Mouse (Mus musculus) intestine, embryonic 14.5 days (tissue): Measurements from ENCODE around the gene Eapp. TPM values are rescaled to one million over a fixed set of nuclear protein-coding genes. Genes with fewer than 3 reads are reported as not detected.
A peak's percentile ranks its signal among the peaks of the same experiment; 100 is the strongest.
"Not testable (repeated sequence)": the region's sequence is repeated elsewhere in the genome, so short reads cannot be mapped to it uniquely, and the experiment has no call there.

ENCODE experiments used
- ATAC-seq: fragments of 200-750 bp; cut with Nextera tagmentation; replicated peaks from 2 replicates; pipeline ENCODE4 v1.8.0; 2017; ENCODE audit warnings: low read depth, moderate number of reproducible peaks, moderate TSS enrichment, moderate library complexity; ENCODE audit not compliant: low FRiP score, low TSS enrichment
- DNase-seq: peaks from one replicate; pipeline ENCODE4 v3.0.0-alpha.2; 2018; ENCODE audit warnings: low spot score
- H3K27ac ChIP-seq: fragments of 300-500 bp; sonication (generic); 2 replicates; pipeline ENCODE4 v1.5.1; 2014; ENCODE audit warnings: low read depth, mild to moderate bottlenecking, control low read depth
- H3K27me3 ChIP-seq: fragments of 300-500 bp; sonication (generic); replicated peaks from 2 replicates; pipeline ENCODE4 v1.6.1; 2014; ENCODE audit warnings: low read length, control low read depth; ENCODE audit not compliant: control insufficient read depth, insufficient read depth
- H3K36me3 ChIP-seq: fragments of 300-500 bp; sonication (generic); 2 replicates; pipeline ENCODE4 v1.6.1; 2014; ENCODE audit warnings: low read length, control low read depth; ENCODE audit not compliant: control insufficient read depth, insufficient read depth
- H3K4me1 ChIP-seq: fragments of 300-500 bp; sonication (generic); replicated peaks from 2 replicates; pipeline ENCODE4 v1.6.1; 2014; ENCODE audit warnings: low read length, control low read depth, mixed read lengths; ENCODE audit not compliant: control insufficient read depth, insufficient read depth
- H3K4me2 ChIP-seq: fragments of 300-500 bp; sonication (generic); 2 replicates; pipeline ENCODE4 v1.6.1; 2014; ENCODE audit warnings: low read length
- H3K4me3 ChIP-seq: fragments of 300-500 bp; sonication (generic); 2 replicates; pipeline ENCODE4 v1.5.1; 2014; ENCODE audit warnings: low read depth, low read length, control low read depth, mixed read lengths
- H3K9ac ChIP-seq: fragments of 300-500 bp; sonication (generic); 2 replicates; pipeline ENCODE4 v1.6.1; 2014; ENCODE audit warnings: mild to moderate bottlenecking, low read length
- H3K9me3 ChIP-seq: fragments of 300-500 bp; sonication (generic); 2 replicates; pipeline ENCODE4 v1.6.1; 2016; ENCODE audit warnings: low read length, control low read depth; ENCODE audit not compliant: control insufficient read depth
- WGBS: fragments of 180-500 bp; shearing (Covaris S2); extraction: QIAGEN DNeasy Blood & Tissue Kit; methylation state at CpG from one replicate; pipeline ENCODE4 v1.1.7; 2014; 5-methylcytosine and 5-hydroxymethylcytosine counted together
- polyA plus RNA-seq: library from polyadenylated mRNA; unstranded; fragments of >200 nt; fragmentation: Nextera tagmentation; extraction: Ambion mirVana; gene quantifications from 2 replicates; pipeline ENCODE4 v1.2.1, GENCODE M21; 2014

The Eapp gene
- polyA plus RNA-seq, 1 experiment from 2014 or later, result 59.2 TPM

DNA sequence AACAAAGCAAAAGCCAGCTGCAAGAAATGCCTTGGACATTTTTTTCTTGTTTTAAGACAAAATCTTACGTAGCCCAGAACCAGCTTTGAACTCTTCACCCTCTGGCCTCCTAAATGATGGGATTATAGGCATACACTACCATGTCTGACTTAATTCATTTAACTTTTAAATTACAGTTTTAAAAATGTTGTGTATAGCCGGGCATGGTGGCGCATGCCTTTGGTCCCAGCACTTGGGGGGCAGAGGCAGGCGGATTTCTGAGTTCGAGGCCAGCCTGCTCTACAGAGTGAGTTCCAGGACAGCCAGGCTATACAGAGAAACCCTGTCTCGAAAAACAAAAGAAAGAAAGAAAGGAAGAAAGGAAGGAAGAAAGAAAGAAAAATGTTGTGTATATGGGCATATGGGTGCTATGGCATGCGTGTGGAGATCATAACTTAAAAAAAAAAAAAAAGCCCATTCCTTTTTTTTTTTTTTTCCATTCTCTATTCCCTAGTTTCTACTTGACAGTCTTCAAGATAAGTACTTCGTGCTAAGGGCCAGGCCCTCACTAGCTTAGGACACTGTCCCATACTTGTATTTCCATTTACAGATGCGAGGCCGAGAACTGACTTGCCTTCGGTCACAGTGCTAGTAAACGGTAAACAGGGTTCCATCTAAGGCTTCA lies 718 bp downstream of the Eapp start:
- Histone ChIP-seq H3K36me3 (peaks cover 22% of the 10 kb centered on the region), H3K4me3 (peak overlapping the region; percentile 61), H3K4me1 (peaks cover 4% of the 10 kb centered on the region; the same call in 1 of the 2 replicates), H3K4me2 (peak overlapping the region; percentile 70), H3K27ac (peak overlapping the region; percentile 96), H3K9ac (peak overlapping the region; percentile 59), H3K27me3 (no peaks in the 10 kb centered on the region), H3K9me3 (no peaks in the 10 kb centered on the region)
- DNase-seq (no peak), ATAC-seq (no peak)
- WGBS, result 38% methylated on average over 12 of the region's 12 CpGs

DNA sequence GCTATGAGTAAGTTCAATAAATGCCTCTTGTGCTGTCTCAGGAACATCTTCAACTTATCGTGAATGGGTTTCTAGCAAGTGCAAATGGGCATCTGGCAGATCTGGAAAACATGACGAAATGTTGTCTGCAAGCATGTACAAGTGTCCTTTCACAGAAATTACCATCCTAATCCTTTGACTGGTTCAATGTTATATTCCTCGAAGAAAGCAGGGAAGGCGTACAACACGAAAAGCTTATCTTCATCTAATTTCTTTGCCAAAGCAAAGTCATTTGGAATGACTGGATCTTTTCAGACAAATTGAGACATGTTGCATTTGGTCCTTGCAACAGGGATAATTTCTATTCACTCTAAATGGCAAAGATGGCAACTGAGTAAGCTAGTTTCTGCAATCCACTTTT lies 6.6 kb downstream of the Eapp start:
- 94% methylated on average over 5 of the region's 5 CpGs for WGBS
- Histone ChIP-seq H3K4me3 (no peak overlapping the region), H3K9me3 (no peaks in the 10 kb centered on the region), H3K27ac (no peak overlapping the region), H3K4me2 (no peak overlapping the region), H3K36me3 (peaks cover 73% of the 10 kb centered on the region), H3K9ac (no peak overlapping the region), H3K4me1 (no peaks in the 10 kb centered on the region), H3K27me3 (no peaks in the 10 kb centered on the region)
- DNase-seq, result no peak
- ATAC-seq, result no peak

DNA sequence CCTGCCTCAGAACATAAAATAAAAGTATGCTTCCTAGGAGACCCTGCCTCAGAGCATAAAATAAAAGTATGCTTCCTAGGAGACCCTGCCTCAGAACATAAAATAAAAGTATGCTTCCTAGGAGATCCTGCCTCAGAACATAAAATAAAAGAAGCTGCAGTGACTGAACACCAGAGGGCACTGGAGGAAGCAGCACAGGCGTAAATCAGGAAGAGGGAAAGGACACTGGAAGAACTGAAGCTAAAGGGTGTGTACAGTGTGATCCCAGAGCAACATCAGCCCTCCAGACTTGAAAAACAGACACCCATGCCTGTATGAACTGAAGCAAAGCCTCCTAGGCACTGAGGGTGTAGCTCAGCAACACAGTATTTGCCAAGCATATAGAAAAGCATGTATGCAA lies 12.5 kb downstream of the Eapp start:
- Histone ChIP-seq H3K36me3 (peaks cover 39% of the 10 kb centered on the region), H3K4me3 (no peak overlapping the region), H3K27me3 (no peaks in the 10 kb centered on the region), H3K9ac (no peak overlapping the region), H3K27ac (no peak overlapping the region), H3K9me3 (no peaks in the 10 kb centered on the region), H3K4me1 (no peaks in the 10 kb centered on the region), H3K4me2 (no peak overlapping the region)
- 10% methylated on average over 1 of the region's 1 CpGs for WGBS
- DNase-seq (no peak), ATAC-seq (no peak)

DNA sequence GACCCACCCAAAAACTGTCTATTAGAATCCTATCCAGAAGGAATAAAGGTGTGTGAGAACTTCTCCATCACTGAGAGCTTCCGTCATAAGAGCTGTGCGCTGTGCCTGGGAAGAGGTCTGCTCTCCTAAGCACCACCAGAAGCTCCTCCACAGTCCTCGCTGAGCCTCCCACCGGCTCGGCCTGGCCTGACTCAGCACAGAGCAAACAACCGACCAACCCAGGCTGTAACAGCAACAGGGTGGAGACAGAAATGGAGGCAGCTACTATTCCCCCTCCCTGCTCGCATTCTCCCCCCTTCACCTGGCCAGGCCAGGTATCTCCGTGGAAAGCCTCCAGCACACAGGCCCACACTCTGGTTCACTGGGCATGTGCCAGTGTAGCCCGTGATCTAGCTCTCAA lies 19.0 kb downstream of the Eapp start:
- Histone ChIP-seq H3K9ac (no peak overlapping the region), H3K27me3 (no peaks in the 10 kb centered on the region), H3K4me1 (no peaks in the 10 kb centered on the region), H3K4me3 (no peak overlapping the region), H3K36me3 (peaks cover 45% of the 10 kb centered on the region), H3K27ac (no peak overlapping the region), H3K4me2 (no peak overlapping the region), H3K9me3 (no peaks in the 10 kb centered on the region)
- ATAC-seq (no peak), DNase-seq (no peak)
- 92% methylated on average over 9 of the region's 9 CpGs for WGBS

DNA sequence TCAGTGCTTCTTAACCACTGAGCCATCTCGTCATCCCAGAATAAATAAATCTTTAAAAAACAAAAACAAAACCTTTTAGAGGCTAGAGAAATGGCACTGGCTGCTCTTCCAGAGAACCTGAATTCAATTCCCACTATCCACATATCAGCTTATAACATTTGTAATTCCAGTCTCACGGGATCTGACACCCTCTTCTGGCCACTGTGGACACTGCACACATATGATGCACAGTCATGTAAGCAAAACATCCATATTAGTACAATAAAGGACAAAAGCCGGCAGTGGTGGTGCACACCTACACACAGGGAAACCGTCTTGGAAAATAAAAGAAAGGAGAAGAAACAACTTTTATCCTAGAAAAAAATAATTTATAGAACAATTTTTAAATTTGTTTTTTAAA lies 20.3 kb downstream of the Eapp start:
- Histone ChIP-seq H3K4me2 (no peak overlapping the region), H3K9ac (no peak overlapping the region), H3K27me3 (no peaks in the 10 kb centered on the region), H3K36me3 (peaks cover 58% of the 10 kb centered on the region), H3K27ac (no peak overlapping the region), H3K9me3 (no peaks in the 10 kb centered on the region), H3K4me1 (no peaks in the 10 kb centered on the region), H3K4me3 (no peak overlapping the region)
- DNase-seq (no peak), ATAC-seq (no peak)
- WGBS, result 91% methylated on average over 4 of the region's 4 CpGs

DNA sequence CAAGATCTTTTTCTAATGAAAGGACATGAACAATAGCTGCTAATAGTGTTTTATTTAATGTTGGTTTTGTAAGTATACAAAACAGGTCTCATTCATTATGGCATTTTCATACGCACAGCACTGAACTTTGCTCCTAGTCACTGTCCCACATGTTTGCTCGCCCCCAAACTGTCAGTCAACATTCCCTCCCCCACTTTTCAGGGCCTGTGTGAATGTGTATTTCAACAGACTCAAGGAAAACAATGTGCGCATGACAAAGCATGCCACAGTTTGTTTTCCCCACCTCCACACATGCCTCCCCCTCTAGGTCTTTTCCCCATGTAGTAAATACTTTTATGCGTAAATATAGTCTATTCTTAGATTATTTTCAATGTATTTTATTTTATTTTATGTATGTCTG lies 24.4 kb downstream of the Eapp start:
- Histone ChIP-seq H3K9me3 (no peaks in the 10 kb centered on the region), H3K4me2 (no peak overlapping the region), H3K9ac (no peak overlapping the region), H3K36me3 (peaks cover 38% of the 10 kb centered on the region), H3K4me1 (no peaks in the 10 kb centered on the region), H3K27ac (no peak overlapping the region), H3K4me3 (no peak overlapping the region), H3K27me3 (no peaks in the 10 kb centered on the region)
- 91% methylated on average over 4 of the region's 4 CpGs for WGBS
- no peak for ATAC-seq
- DNase-seq, result no peak

DNA sequence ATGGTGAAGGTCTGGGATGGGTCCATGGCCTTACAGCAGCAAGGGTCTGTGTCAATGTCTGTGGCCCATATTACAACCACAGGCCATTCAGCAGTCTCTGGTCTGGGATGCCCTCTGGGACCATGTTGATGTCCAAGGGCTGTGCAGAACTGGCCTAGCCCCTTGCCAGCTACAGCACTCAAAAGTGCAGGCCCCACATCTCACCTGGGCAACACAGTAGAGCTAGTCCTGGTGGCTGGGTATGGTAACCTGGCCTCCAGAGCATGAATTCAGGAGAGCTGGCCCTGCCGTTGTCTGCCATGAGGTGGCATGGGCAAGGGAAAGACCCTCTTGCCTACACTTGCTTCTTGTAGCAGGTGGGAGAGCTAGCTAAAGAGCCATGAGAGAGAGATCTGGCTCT lies 27.6 kb downstream of the Eapp start:
- no peak for DNase-seq
- H3K27ac ChIP-seq, result no peak overlapping the region
- H3K36me3 ChIP-seq, result peaks cover 25% of the 10 kb centered on the region
- H3K4me2 ChIP-seq, result no peak overlapping the region
- no peaks in the 10 kb centered on the region for H3K4me1 ChIP-seq
- 93% methylated on average over 1 of the region's 1 CpGs for WGBS
- H3K27me3 ChIP-seq, result no peaks in the 10 kb centered on the region
- no peak for ATAC-seq
- H3K9ac ChIP-seq, result no peak overlapping the region
- no peaks in the 10 kb centered on the region for H3K9me3 ChIP-seq
- no peak overlapping the region for H3K4me3 ChIP-seq

DNA sequence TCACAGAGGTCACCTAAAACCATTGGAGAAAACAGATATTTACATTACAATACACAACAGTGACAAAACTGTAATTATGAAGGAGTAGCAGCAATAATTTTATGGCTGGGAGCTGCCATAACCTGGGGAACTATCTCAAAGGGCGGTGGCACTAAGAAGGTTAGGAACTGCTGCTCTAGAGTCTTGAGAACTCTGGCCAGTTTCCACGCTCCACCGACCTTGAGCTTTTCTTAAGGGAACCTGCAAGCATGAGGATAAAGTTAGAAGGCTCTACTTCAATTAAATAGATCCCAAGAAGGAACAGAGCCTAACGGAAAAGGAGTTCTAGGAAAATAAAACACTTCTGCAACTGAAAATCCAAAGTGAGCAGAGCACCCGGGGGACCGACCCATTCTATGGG lies 30.2 kb downstream of the Eapp start:
- Histone ChIP-seq H3K27me3 (no peaks in the 10 kb centered on the region), H3K9me3 (no peaks in the 10 kb centered on the region), H3K4me3 (no peak overlapping the region), H3K4me2 (no peak overlapping the region), H3K4me1 (no peaks in the 10 kb centered on the region), H3K9ac (no peak overlapping the region), H3K36me3 (peaks cover under 1% of the 10 kb centered on the region; the same call in 1 of the 2 replicates), H3K27ac (no peak overlapping the region)
- ATAC-seq (no peak), DNase-seq (no peak)
- 76% methylated on average over 6 of the region's 6 CpGs for WGBS

DNA sequence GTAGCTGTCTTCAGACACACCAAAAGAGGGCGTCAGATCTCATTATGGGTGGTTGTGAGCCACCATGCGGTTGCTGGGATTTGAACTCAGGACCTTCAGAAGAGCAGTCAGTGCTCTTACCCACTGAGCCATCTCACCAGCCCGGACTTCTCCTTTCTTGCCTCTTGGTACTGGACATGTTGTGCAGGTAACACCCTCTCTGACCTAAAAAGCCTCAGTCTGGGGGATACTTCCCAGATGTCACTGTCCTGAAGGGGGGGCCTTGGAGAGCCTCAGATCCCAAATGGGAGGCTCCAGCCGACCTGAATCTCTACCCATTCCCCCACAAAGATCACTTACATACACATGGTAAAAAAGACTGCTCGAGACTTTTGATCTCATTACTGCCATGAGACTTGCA lies 34.2 kb downstream of the Eapp start:
- H3K4me2 ChIP-seq, result not testable (repeated sequence)

More for the DNA sequence above, 34.2 kb downstream of the Eapp start:
- H3K27me3 ChIP-seq, DNase-seq, H3K27ac ChIP-seq, H3K4me1 ChIP-seq, H3K9ac ChIP-seq, H3K4me3 ChIP-seq, ATAC-seq, H3K36me3 ChIP-seq, H3K9me3 ChIP-seq: not testable (repeated sequence)
- WGBS, result 70% methylated on average over 5 of the region's 5 CpGs
